In the genomic region with DNA sequence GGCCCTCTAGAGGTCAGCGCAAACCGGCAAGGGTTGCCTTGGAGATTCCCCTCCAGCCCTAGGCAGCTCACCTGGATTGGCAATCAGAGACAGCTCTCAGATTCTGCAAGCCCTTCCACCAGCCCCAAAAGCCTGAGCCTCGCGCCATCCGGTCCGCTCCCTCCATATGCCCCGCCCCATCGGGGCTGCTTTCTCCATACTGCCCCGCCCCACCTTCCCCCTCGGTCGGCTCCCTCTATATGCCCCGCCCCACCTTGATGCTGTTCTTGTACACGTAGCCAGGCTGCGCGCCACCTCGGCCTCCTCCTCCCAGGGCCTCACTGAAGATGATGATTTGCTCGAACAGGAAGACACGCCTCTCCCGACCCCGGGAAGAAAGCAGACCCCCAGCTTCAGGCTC, we compare ENCODE assay signal across 8 mouse cellular contexts. TPM values are rescaled to one million over a fixed set of nuclear protein-coding genes. Genes with fewer than 3 reads are reported as not detected.
DNase-seq lines count a peak whose midpoint lies in the region; ATAC-seq and TF ChIP-seq lines count a peak whose summit lies in the region.

No protein-coding gene starts in this region.

- DNase-seq in kidney, postnatal 0 days (ENCODE audit: low spot score) = no peak
- no peak for DNase-seq in kidney, adult 11 months
- peak; percentile 23 for DNase-seq in embryonic facial prominence, embryonic 14.5 days (ENCODE audit: low spot score)
- DNase-seq in limb, embryonic 11.5 days (ENCODE audit: low spot score) = peak; percentile 43
- peak; percentile 35 for DNase-seq in retina, embryonic 14.5 days (ENCODE audit: low spot score)
- DNase-seq in cerebellum, adult 9-11 months = no peak
- DNase-seq in right cerebral cortex, adult 18-20 months = no peak
- no peak for DNase-seq in left cerebral cortex, adult 9 months (ENCODE audit: low spot score in 2 of 2)

- H3K4me1 ChIP-seq in kidney, postnatal 0 days (replicated peaks; ENCODE audit: insufficient read depth, low read length) = peaks cover 11% of the 10 kb centered on the region; the same call in 1 of the 2 replicates
- H3K4me1 ChIP-seq in embryonic facial prominence, embryonic 14.5 days (ENCODE audit: control insufficient read depth, insufficient read depth, low read length) = peaks cover 4% of the 10 kb centered on the region; the same call in 1 of the 2 replicates
- peaks cover 24% of the 10 kb centered on the region; the same call in 1 of the 2 replicates for H3K4me1 ChIP-seq in limb, embryonic 11.5 days (ENCODE audit: control insufficient read depth, insufficient read depth, low read length)

- WGBS in kidney, postnatal 0 days = 22% methylated on average over 20 of the region's 20 CpGs
- WGBS in embryonic facial prominence, embryonic 14.5 days = 16% methylated on average over 17 of the region's 20 CpGs
- 10% methylated on average over 20 of the region's 20 CpGs for WGBS in limb, embryonic 11.5 days

- no peaks in the 10 kb centered on the region for H3K9me3 ChIP-seq in kidney, postnatal 0 days (replicated peaks; ENCODE audit: low read length)
- H3K9me3 ChIP-seq in embryonic facial prominence, embryonic 14.5 days (ENCODE audit: control insufficient read depth, low read length) = no peaks in the 10 kb centered on the region
- H3K9me3 ChIP-seq in limb, embryonic 11.5 days (ENCODE audit: control insufficient read depth, low read length) = no peaks in the 10 kb centered on the region

- H3K4me3 ChIP-seq in kidney, postnatal 0 days (replicated peaks; ENCODE audit: low read depth, low read length) = no peak overlapping the region
- no peak overlapping the region for H3K4me3 ChIP-seq in embryonic facial prominence, embryonic 14.5 days (ENCODE audit: low read depth, low read length)
- H3K4me3 ChIP-seq in limb, embryonic 11.5 days (ENCODE audit: low read depth, low read length) = no peak overlapping the region

- H3K27ac ChIP-seq in kidney, postnatal 0 days = no peak overlapping the region
- no peak overlapping the region for H3K27ac ChIP-seq in embryonic facial prominence, embryonic 14.5 days (replicated peaks; ENCODE audit: low read depth, low read length)
- H3K27ac ChIP-seq in limb, embryonic 11.5 days (replicated peaks; ENCODE audit: low read depth, low read length) = no peak overlapping the region

- no peak for ATAC-seq in kidney, postnatal 0 days (replicated peaks; ENCODE audit: low FRiP score, low read depth)
- ATAC-seq in embryonic facial prominence, embryonic 14.5 days (ENCODE audit: low read depth) = no peak
- ATAC-seq in limb, embryonic 11.5 days (ENCODE audit: insufficient number of reproducible peaks, low FRiP score, low TSS enrichment, low read depth) = no peak

- peak overlapping the region; percentile 12; the same call in 1 of the 2 replicates for H3K4me2 ChIP-seq in kidney, postnatal 0 days (ENCODE audit: low read length)
- peak overlapping the region; percentile 29 for H3K4me2 ChIP-seq in embryonic facial prominence, embryonic 14.5 days (ENCODE audit: low read depth, low read length)
- peak overlapping the region; percentile 10; the same call in 1 of the 2 replicates for H3K4me2 ChIP-seq in limb, embryonic 11.5 days (ENCODE audit: low read depth, severe bottlenecking)

- no peak for TF ChIP-seq CTCF in kidney, postnatal 0 days (IDR thresholded peaks at IDR 0.05; ENCODE audit: low read depth)

- no peak overlapping the region for H3K9ac ChIP-seq in kidney, postnatal 0 days (ENCODE audit: low read depth, low read length)
- H3K9ac ChIP-seq in embryonic facial prominence, embryonic 14.5 days (ENCODE audit: low read depth, low read length) = 0 out of 2 replicates have a peak overlapping the region, but pooled peaks have one; percentile 5
- no peak overlapping the region for H3K9ac ChIP-seq in limb, embryonic 11.5 days (ENCODE audit: low read length)

- H3K27me3 ChIP-seq in kidney, postnatal 0 days (ENCODE audit: insufficient read depth, low read length) = peaks cover 7% of the 10 kb centered on the region; the same call in 1 of the 2 replicates
- peaks cover 30% of the 10 kb centered on the region for H3K27me3 ChIP-seq in embryonic facial prominence, embryonic 14.5 days (replicated peaks; ENCODE audit: control insufficient read depth, insufficient read depth, low read length)
- H3K27me3 ChIP-seq in limb, embryonic 11.5 days (ENCODE audit: control insufficient read depth, insufficient read depth, low read length) = peaks cover 24% of the 10 kb centered on the region

- no peaks in the 10 kb centered on the region for H3K36me3 ChIP-seq in kidney, postnatal 0 days (ENCODE audit: insufficient read depth, low read length)
- peaks cover 46% of the 10 kb centered on the region for H3K36me3 ChIP-seq in embryonic facial prominence, embryonic 14.5 days (ENCODE audit: control insufficient read depth, insufficient read depth, low read length)
- peaks cover 4% of the 10 kb centered on the region; the same call in 1 of the 2 replicates for H3K36me3 ChIP-seq in limb, embryonic 11.5 days (ENCODE audit: control insufficient read depth, insufficient read depth, low read length)

RNA-seq across cellular contexts. Expression of gene Slc26a10, which starts 3.3 kb away (rescaled TPM):
- 2.8 and 3.1 TPM in 2 replicates for polyA plus RNA-seq in kidney, postnatal 0 days (2015; fragmentation: Nextera tagmentation; extraction: Ambion mirVana)
- polyA plus RNA-seq in embryonic facial prominence, embryonic 14.5 days (2014; fragmentation: Nextera tagmentation; extraction: Ambion mirVana) = 0.86 and 1.7 TPM in 2 replicates
- polyA plus RNA-seq in limb, embryonic 11.5 days (2014; fragmentation: Nextera tagmentation; extraction: Ambion mirVana) = 2.7 and 4.1 TPM in 2 replicates

RNA-seq across cellular contexts. Expression of gene Arhgef25, which starts 6.1 kb away (rescaled TPM):
- polyA plus RNA-seq in kidney, postnatal 0 days (2015; fragmentation: Nextera tagmentation; extraction: Ambion mirVana) = 27.9 and 29.0 TPM in 2 replicates
- polyA plus RNA-seq in embryonic facial prominence, embryonic 14.5 days (2014; fragmentation: Nextera tagmentation; extraction: Ambion mirVana) = 76.7 and 87.7 TPM in 2 replicates
- 37.2 and 40.3 TPM in 2 replicates for polyA plus RNA-seq in limb, embryonic 11.5 days (2014; fragmentation: Nextera tagmentation; extraction: Ambion mirVana)

RNA-seq across cellular contexts. Expression of gene Dtx3, which starts 11.8 kb away (rescaled TPM):
- 83.3 and 85.1 TPM in 2 replicates for polyA plus RNA-seq in kidney, postnatal 0 days (2015; fragmentation: Nextera tagmentation; extraction: Ambion mirVana)
- polyA plus RNA-seq in embryonic facial prominence, embryonic 14.5 days (2014; fragmentation: Nextera tagmentation; extraction: Ambion mirVana) = 112 and 120 TPM in 2 replicates
- 138 TPM in 2 replicates for polyA plus RNA-seq in limb, embryonic 11.5 days (2014; fragmentation: Nextera tagmentation; extraction: Ambion mirVana)

RNA-seq across cellular contexts. Expression of gene B4galnt1, which starts 18.7 kb away (rescaled TPM):
- 15.0 and 16.4 TPM in 2 replicates for polyA plus RNA-seq in kidney, postnatal 0 days (2015; fragmentation: Nextera tagmentation; extraction: Ambion mirVana)
- polyA plus RNA-seq in embryonic facial prominence, embryonic 14.5 days (2014; fragmentation: Nextera tagmentation; extraction: Ambion mirVana) = 9.0 and 9.8 TPM in 2 replicates
- polyA plus RNA-seq in limb, embryonic 11.5 days (2014; fragmentation: Nextera tagmentation; extraction: Ambion mirVana) = 3.4 TPM in 2 replicates

RNA-seq across cellular contexts. Expression of gene Pip4k2c, which starts 27.6 kb away (rescaled TPM):
- 45.0 and 50.1 TPM in 2 replicates for polyA plus RNA-seq in kidney, postnatal 0 days (2015; fragmentation: Nextera tagmentation; extraction: Ambion mirVana)
- 19.3 and 20.7 TPM in 2 replicates for polyA plus RNA-seq in embryonic facial prominence, embryonic 14.5 days (2014; fragmentation: Nextera tagmentation; extraction: Ambion mirVana)
- polyA plus RNA-seq in limb, embryonic 11.5 days (2014; fragmentation: Nextera tagmentation; extraction: Ambion mirVana) = 17.8 and 20.3 TPM in 2 replicates

Comparison
In these comparisons a context has a peak if more than half of its experiments do, and no peak if none do; other contexts are left out.
1. DNase-seq: peak in embryonic facial prominence, embryonic 14.5 days (single experiment), limb, embryonic 11.5 days (single experiment) and retina, embryonic 14.5 days (single experiment); none in kidney, postnatal 0 days (single experiment), kidney, adult 11 months (single experiment), cerebellum, adult 9-11 months (single experiment), right cerebral cortex, adult 18-20 months (single experiment) and left cerebral cortex, adult 9 months (0 of 2).
2. Peak in every context shown above with its lines, with median percentiles within 50 percentile points of each other: H3K4me2 ChIP-seq.